Mouse (Mus musculus): Measurements from ENCODE around the gene Prkcg. TPM values are rescaled to one million over a fixed set of nuclear protein-coding genes. Genes with fewer than 3 reads are reported as not detected.
"Not testable (repeated sequence)": the region's sequence is repeated elsewhere in the genome, so short reads cannot be mapped to it uniquely, and the experiment has no call there.

Prkcg gene
- polyA plus RNA-seq, 1 experiment from 2014 or later: 0.27 TPM

GRCm38 (mm10) chr7:3291764-3292163, 2.8 kb downstream of the Prkcg start:
- 56% methylated on average over 3 of the region's 3 CpGs for WGBS
- Histone ChIP-seq H3K27ac (peak overlapping the region; percentile 83), H3K4me2 (peak overlapping the region; percentile 73), H3K9me3 (replicated peaks) (no peaks in the 10 kb centered on the region), H3K27me3 (no peaks in the 10 kb centered on the region), H3K4me3 (replicated peaks) (peak overlapping the region; percentile 51), H3K4me1 (peaks cover 48% of the 10 kb centered on the region), H3K36me3 (peaks cover 26% of the 10 kb centered on the region), H3K9ac (peak overlapping the region; percentile 5; the same call in 1 of the 2 replicates)
- no peak for ATAC-seq (replicated peaks; ENCODE audit: low FRiP score)

GRCm38 (mm10) chr7:3292271-3292670, 3.3 kb downstream of the Prkcg start:
- not testable (repeated sequence) for H3K27me3 ChIP-seq; ATAC-seq (replicated peaks; ENCODE audit: low FRiP score); H3K9me3 ChIP-seq (replicated peaks)
- Histone ChIP-seq H3K4me1 (peaks cover 50% of the 10 kb centered on the region), H3K36me3 (peaks cover 32% of the 10 kb centered on the region), H3K9ac (0 out of 2 replicates have a peak overlapping the region, but pooled peaks have one; percentile 5), H3K4me3 (replicated peaks) (peak overlapping the region; percentile 51), H3K27ac (peak overlapping the region; percentile 83), H3K4me2 (peak overlapping the region; percentile 73)
- WGBS: 65% methylated on average over 12 of the region's 12 CpGs

GRCm38 (mm10) chr7:3292791-3293190, 3.8 kb downstream of the Prkcg start:
- H3K27me3 ChIP-seq: no peaks in the 10 kb centered on the region
- H3K27ac ChIP-seq: peak overlapping the region; percentile 83
- peaks cover 53% of the 10 kb centered on the region for H3K4me1 ChIP-seq
- peak overlapping the region; percentile 73 for H3K4me2 ChIP-seq
- H3K36me3 ChIP-seq: peaks cover 37% of the 10 kb centered on the region
- peak overlapping the region; percentile 35 for H3K9ac ChIP-seq
- H3K9me3 ChIP-seq (replicated peaks): no peaks in the 10 kb centered on the region
- ATAC-seq (replicated peaks; ENCODE audit: low FRiP score): peak; percentile 85
- under 1% methylated on average over 14 of the region's 14 CpGs for WGBS
- H3K4me3 ChIP-seq (replicated peaks): peak overlapping the region; percentile 51

GRCm38 (mm10) chr7:3294794-3295193, 5.8 kb downstream of the Prkcg start:
- peaks cover 43% of the 10 kb centered on the region for H3K4me1 ChIP-seq
- H3K36me3 ChIP-seq: peaks cover 57% of the 10 kb centered on the region
- H3K9me3 ChIP-seq (replicated peaks): no peaks in the 10 kb centered on the region
- no peak overlapping the region for H3K4me3 ChIP-seq (replicated peaks)
- 92% methylated on average over 1 of the region's 1 CpGs for WGBS
- H3K9ac ChIP-seq: no peak overlapping the region
- H3K27me3 ChIP-seq: no peaks in the 10 kb centered on the region
- H3K4me2 ChIP-seq: no peak overlapping the region
- H3K27ac ChIP-seq: peak overlapping the region; percentile 32; the same call in 1 of the 2 replicates
- no peak for ATAC-seq (replicated peaks; ENCODE audit: low FRiP score)

GRCm38 (mm10) chr7:3295321-3296110, 6.5 kb downstream of the Prkcg start:
- Histone ChIP-seq H3K4me3 (replicated peaks) (no peak overlapping the region), H3K9ac (no peak overlapping the region), H3K27ac (peak overlapping the region; percentile 32; the same call in 1 of the 2 replicates), H3K36me3 (peaks cover 63% of the 10 kb centered on the region), H3K4me1 (peaks cover 39% of the 10 kb centered on the region), H3K27me3 (no peaks in the 10 kb centered on the region), H3K9me3 (replicated peaks) (no peaks in the 10 kb centered on the region), H3K4me2 (no peak overlapping the region)
- WGBS: 81% methylated on average over 5 of the region's 5 CpGs
- ATAC-seq (replicated peaks; ENCODE audit: low FRiP score): no peak

GRCm38 (mm10) chr7:3296711-3297110, 7.7 kb downstream of the Prkcg start:
- no peak overlapping the region for H3K9ac ChIP-seq
- no peak overlapping the region for H3K4me3 ChIP-seq (replicated peaks)
- 90% methylated on average over 16 of the region's 16 CpGs for WGBS
- no peak overlapping the region for H3K27ac ChIP-seq
- no peak for ATAC-seq (replicated peaks; ENCODE audit: low FRiP score)
- H3K4me1 ChIP-seq: peaks cover 30% of the 10 kb centered on the region
- peaks cover 63% of the 10 kb centered on the region for H3K36me3 ChIP-seq
- H3K9me3 ChIP-seq (replicated peaks): no peaks in the 10 kb centered on the region
- peaks cover 10% of the 10 kb centered on the region; the same call in 1 of the 2 replicates for H3K27me3 ChIP-seq
- H3K4me2 ChIP-seq: no peak overlapping the region

GRCm38 (mm10) chr7:3299941-3300617, 11.1 kb downstream of the Prkcg start:
- H3K4me1 ChIP-seq: peaks cover 36% of the 10 kb centered on the region
- peaks cover 49% of the 10 kb centered on the region for H3K36me3 ChIP-seq
- no peak overlapping the region for H3K4me3 ChIP-seq (replicated peaks)
- H3K9ac ChIP-seq: no peak overlapping the region
- H3K9me3 ChIP-seq (replicated peaks): no peaks in the 10 kb centered on the region
- WGBS: 61% methylated on average over 7 of the region's 7 CpGs
- ATAC-seq (replicated peaks; ENCODE audit: low FRiP score): no peak
- H3K27ac ChIP-seq: no peak overlapping the region
- H3K27me3 ChIP-seq: peaks cover 41% of the 10 kb centered on the region
- H3K4me2 ChIP-seq: no peak overlapping the region

GRCm38 (mm10) chr7:3300891-3301627, 12.1 kb downstream of the Prkcg start:
- H3K9ac ChIP-seq: no peak overlapping the region
- no peak for ATAC-seq (replicated peaks; ENCODE audit: low FRiP score)
- H3K27me3 ChIP-seq: peaks cover 51% of the 10 kb centered on the region
- H3K4me1 ChIP-seq: peaks cover 35% of the 10 kb centered on the region
- no peak overlapping the region for H3K4me3 ChIP-seq (replicated peaks)
- no peak overlapping the region for H3K27ac ChIP-seq
- peaks cover 43% of the 10 kb centered on the region for H3K36me3 ChIP-seq
- no peak overlapping the region for H3K4me2 ChIP-seq
- no peaks in the 10 kb centered on the region for H3K9me3 ChIP-seq (replicated peaks)
- 66% methylated on average over 8 of the region's 8 CpGs for WGBS

GRCm38 (mm10) chr7:3301628-3302555, 12.9 kb downstream of the Prkcg start:
- no peak overlapping the region for H3K9ac ChIP-seq
- H3K4me3 ChIP-seq (replicated peaks): peak overlapping the region; percentile 40
- no peaks in the 10 kb centered on the region for H3K9me3 ChIP-seq (replicated peaks)
- 8% methylated on average over 33 of the region's 33 CpGs for WGBS
- peaks cover 57% of the 10 kb centered on the region for H3K27me3 ChIP-seq
- peak; percentile 47 for ATAC-seq (replicated peaks; ENCODE audit: low FRiP score)
- H3K4me2 ChIP-seq: peak overlapping the region; percentile 74
- H3K36me3 ChIP-seq: peaks cover 35% of the 10 kb centered on the region
- H3K4me1 ChIP-seq: peaks cover 35% of the 10 kb centered on the region
- H3K27ac ChIP-seq: no peak overlapping the region

- 3% methylated on average over 16 of the region's 16 CpGs for WGBS
- H3K27ac ChIP-seq: no peak overlapping the region
- H3K4me2 ChIP-seq: peak overlapping the region; percentile 74
- peaks cover 27% of the 10 kb centered on the region for H3K36me3 ChIP-seq
- H3K9me3 ChIP-seq (replicated peaks): no peaks in the 10 kb centered on the region
- H3K9ac ChIP-seq: no peak overlapping the region
- H3K27me3 ChIP-seq: peaks cover 60% of the 10 kb centered on the region
- H3K4me1 ChIP-seq: peaks cover 31% of the 10 kb centered on the region
- ATAC-seq (replicated peaks; ENCODE audit: low FRiP score): 0 out of 2 replicates have a peak, but pooled peaks have one; percentile 1
- peak overlapping the region; percentile 40 for H3K4me3 ChIP-seq (replicated peaks)
Measured at GRCm38 (mm10) chr7:3302556-3303275, 13.7 kb downstream of the Prkcg start.

Data from kidney, embryonic 15.5 days (tissue).